18 mouse cellular contexts compared by ENCODE assay signal in genomic region chr9:32782391-32783092, GRCm38 (mm10).
DNase-seq lines count a peak whose midpoint lies in the region; ATAC-seq lines count a peak whose summit lies in the region.
"Had no signal": no experiment of that assay in that cellular context is flagged by ENCODE, and none has a peak within 500 bp of the region (broad histone marks: within the 10 kb centered on the region; RNA-seq: fewer than 3 reads in every experiment).

No protein-coding gene starts in this region.

- intact Hi-C loops in gastrocnemius, postnatal 14 days (cut with DNase I; ENCODE audit: low total_unique reads): no loop called here

- peak overlapping the region; percentile 18; the same call in 1 of the 2 replicates for H3K9ac ChIP-seq in kidney, embryonic 14.5 days (ENCODE audit: low read depth, low read length)
- H3K9ac ChIP-seq: embryonic facial prominence, embryonic 15.5 days; heart, embryonic 15.5 days; liver, embryonic 13.5 days; neural tube, embryonic 12.5 days had no signal

- no peaks in the 10 kb centered on the region for H3K9me3 ChIP-seq in embryonic facial prominence, embryonic 10.5 days
- H3K9me3 ChIP-seq in kidney, embryonic 14.5 days (ENCODE audit: control insufficient read depth, low read length): no peaks in the 10 kb centered on the region
- H3K9me3 ChIP-seq in limb, embryonic 10.5 days (replicated peaks): no peaks in the 10 kb centered on the region; the same call in 1 of the 2 replicates
- H3K9me3 ChIP-seq: embryonic facial prominence, embryonic 15.5 days; heart, embryonic 15.5 days; hindbrain, embryonic 10.5 days; liver, embryonic 13.5 days; megakaryocyte, embryonic 14.5 days; neural tube, embryonic 12.5 days had no signal

- DNase-seq in gastrocnemius, adult 18-20 months (ENCODE audit: low spot score): peak; percentile 47
- DNase-seq in gastrocnemius, postnatal 14 days: no peak
- DNase-seq in embryonic facial prominence, embryonic 10.5 days (ENCODE audit: low spot score): no peak
- no peak for DNase-seq in limb, embryonic 10.5 days (ENCODE audit: low spot score)
- DNase-seq in ovary, postnatal 10 days (ENCODE audit: low spot score): no peak
- no peak for DNase-seq in yolk sac, embryonic 10.5 days (ENCODE audit: low spot score)
- no peak for DNase-seq in spleen, postnatal 4 days (ENCODE audit: low spot score in 2 of 2)
- DNase-seq: adrenal gland, postnatal 14 days; cerebellum, adult 8-10 months; liver, embryonic 13.5 days; thymus, postnatal 4 days had no signal

- 73% methylated on average over 8 of the region's 8 CpGs for WGBS in embryonic facial prominence, embryonic 10.5 days
- 43% methylated on average over 8 of the region's 8 CpGs for WGBS in kidney, embryonic 14.5 days
- WGBS in limb, embryonic 10.5 days: 71% methylated on average over 8 of the region's 8 CpGs

- no peaks in the 10 kb centered on the region for H3K27me3 ChIP-seq in embryonic facial prominence, embryonic 10.5 days (replicated peaks; ENCODE audit: low read depth, poor library complexity, severe bottlenecking)
- H3K27me3 ChIP-seq in kidney, embryonic 14.5 days (ENCODE audit: control insufficient read depth, insufficient read depth, low read length): no peaks in the 10 kb centered on the region
- no peaks in the 10 kb centered on the region for H3K27me3 ChIP-seq in limb, embryonic 10.5 days (ENCODE audit: low read depth, poor library complexity, severe bottlenecking)
- H3K27me3 ChIP-seq: CH12.LX; embryonic facial prominence, embryonic 15.5 days; heart, embryonic 15.5 days; liver, embryonic 13.5 days; neural tube, embryonic 12.5 days had no signal

- no peak overlapping the region for H3K4me2 ChIP-seq in kidney, embryonic 14.5 days (replicated peaks; ENCODE audit: low read depth, low read length)
- H3K4me2 ChIP-seq: embryonic facial prominence, embryonic 15.5 days; heart, embryonic 15.5 days; liver, embryonic 13.5 days; neural tube, embryonic 12.5 days had no signal

- no peaks in the 10 kb centered on the region for H3K36me3 ChIP-seq in embryonic facial prominence, embryonic 10.5 days (replicated peaks)
- no peaks in the 10 kb centered on the region for H3K36me3 ChIP-seq in kidney, embryonic 14.5 days (ENCODE audit: control insufficient read depth, insufficient read depth, low read length)
- no peaks in the 10 kb centered on the region for H3K36me3 ChIP-seq in limb, embryonic 10.5 days
- H3K36me3 ChIP-seq: embryonic facial prominence, embryonic 15.5 days; heart, embryonic 15.5 days; hindbrain, embryonic 10.5 days; liver, embryonic 13.5 days; neural tube, embryonic 12.5 days had no signal

- H3K4me3 ChIP-seq in embryonic facial prominence, embryonic 10.5 days: no peak overlapping the region
- no peak overlapping the region for H3K4me3 ChIP-seq in kidney, embryonic 14.5 days (ENCODE audit: low read length)
- H3K4me3 ChIP-seq in limb, embryonic 10.5 days: no peak overlapping the region
- H3K4me3 ChIP-seq: embryonic facial prominence, embryonic 15.5 days; heart, embryonic 15.5 days; hindbrain, embryonic 10.5 days; liver, embryonic 13.5 days; megakaryocyte, embryonic 14.5 days; neural tube, embryonic 12.5 days had no signal

- H3K27ac ChIP-seq in embryonic facial prominence, embryonic 10.5 days (replicated peaks): peak overlapping the region; percentile 11; the same call in 1 of the 2 replicates
- H3K27ac ChIP-seq in kidney, embryonic 14.5 days (ENCODE audit: low read depth, low read length): peak overlapping the region; percentile 42; the same call in 1 of the 2 replicates
- H3K27ac ChIP-seq in limb, embryonic 10.5 days: 0 out of 2 replicates have a peak overlapping the region, but pooled peaks have one; percentile 47
- H3K27ac ChIP-seq: embryonic facial prominence, embryonic 15.5 days; heart, embryonic 15.5 days; hindbrain, embryonic 10.5 days; liver, embryonic 13.5 days; neural tube, embryonic 12.5 days had no signal

- H3K4me1 ChIP-seq in embryonic facial prominence, embryonic 10.5 days: peaks cover 18% of the 10 kb centered on the region
- peaks cover 18% of the 10 kb centered on the region; the same call in 1 of the 2 replicates for H3K4me1 ChIP-seq in kidney, embryonic 14.5 days (ENCODE audit: control insufficient read depth, insufficient read depth, low read length)
- H3K4me1 ChIP-seq in limb, embryonic 10.5 days: peaks cover 17% of the 10 kb centered on the region
- H3K4me1 ChIP-seq: liver, embryonic 13.5 days; megakaryocyte, embryonic 14.5 days; neural tube, embryonic 12.5 days had no signal

- peak; percentile 79 for ATAC-seq in kidney, embryonic 14.5 days (ENCODE audit: low FRiP score, low TSS enrichment)
